Mouse (Mus musculus) forebrain, embryonic 16.5 days (tissue): ENCODE measurements at regions not wholly inside any gene's neighbourhood (a gene's known extent, or its start where the extent isn't known, plus 50 kb on each side); places are given as distances from the start of the nearest gene placed in this dataset.

Source experiments
- ATAC-seq: fragments of 200-750 bp; cut with Nextera tagmentation; 2 replicates; pipeline ENCODE4 v1.8.0; 2017; ENCODE audit warnings: mild to moderate bottlenecking, moderate library complexity
- H3K27ac ChIP-seq: fragments of 300-500 bp; sonication (generic); 2 replicates; pipeline ENCODE4 v1.5.1; 2014; ENCODE audit warnings: low read length, control low read depth
- H3K27me3 ChIP-seq: fragments of 300-500 bp; sonication (generic); replicated peaks from 2 replicates; pipeline ENCODE4 v1.6.1; 2014; ENCODE audit warnings: low read length; ENCODE audit not compliant: control insufficient read depth, insufficient read depth
- H3K36me3 ChIP-seq: fragments of 300-500 bp; sonication (generic); 2 replicates; pipeline ENCODE4 v1.6.1; 2014; ENCODE audit not compliant: control insufficient read depth, insufficient read depth
- H3K4me1 ChIP-seq: fragments of 300-500 bp; sonication (generic); replicated peaks from 2 replicates; pipeline ENCODE4 v1.6.1; 2014; ENCODE audit warnings: low read length; ENCODE audit not compliant: control insufficient read depth, insufficient read depth
- H3K4me2 ChIP-seq: fragments of 300-500 bp; sonication (generic); 2 replicates; pipeline ENCODE4 v1.6.1; 2014; ENCODE audit warnings: mild to moderate bottlenecking, low read length, control low read depth
- H3K4me3 ChIP-seq: fragments of 300-500 bp; sonication (generic); replicated peaks from 2 replicates; pipeline ENCODE4 v1.5.1; 2014; ENCODE audit warnings: mild to moderate bottlenecking, low read length, control low read depth
- H3K9ac ChIP-seq: fragments of 300-500 bp; sonication (generic); replicated peaks from 2 replicates; pipeline ENCODE4 v1.6.1; 2014; ENCODE audit warnings: low read depth, low read length, control low read depth
- H3K9me3 ChIP-seq: fragments of 300-500 bp; sonication (generic); 2 replicates; pipeline ENCODE4 v1.6.1; 2016; ENCODE audit warnings: low read length; ENCODE audit not compliant: control insufficient read depth
- WGBS: fragments of 180-500 bp; shearing (Covaris S2); extraction: QIAGEN DNeasy Blood & Tissue Kit; methylation state at CpG from one replicate; pipeline ENCODE4 v1.1.7; 2014; 5-methylcytosine and 5-hydroxymethylcytosine counted together

GRCm38 (mm10) chr8:51254109-51254508 lies 2257.4 kb upstream of the Aga start:
- no peaks in the 10 kb centered on the region for H3K36me3 ChIP-seq
- no peak overlapping the region for H3K4me2 ChIP-seq
- no peak overlapping the region for H3K4me3 ChIP-seq
- H3K27ac ChIP-seq = no peak overlapping the region
- no peak overlapping the region for H3K9ac ChIP-seq
- no peaks in the 10 kb centered on the region for H3K27me3 ChIP-seq
- no peaks in the 10 kb centered on the region for H3K4me1 ChIP-seq
- ATAC-seq = no peak
- H3K9me3 ChIP-seq = no peaks in the 10 kb centered on the region

GRCm38 (mm10) chr8:51298293-51299015 lies 2213.1 kb upstream of the Aga start:
- Histone ChIP-seq H3K9ac (no peak overlapping the region), H3K36me3 (no peaks in the 10 kb centered on the region), H3K27ac (no peak overlapping the region), H3K4me1 (no peaks in the 10 kb centered on the region), H3K4me2 (no peak overlapping the region), H3K4me3 (no peak overlapping the region), H3K9me3 (no peaks in the 10 kb centered on the region), H3K27me3 (no peaks in the 10 kb centered on the region)
- WGBS = 50% methylated on average over 1 of the region's 1 CpGs
- peak; percentile 92 for ATAC-seq
